Mouse (Mus musculus) embryo, embryonic 9.5 days (tissue): ENCODE results near the gene Gpatch2.

ENCODE experiments used
- DNase-seq: peaks from one replicate; pipeline ENCODE4 v3.0.0-alpha.2; 2017; ENCODE audit errors: extremely low spot score

The Gpatch2 gene

GRCm38 (mm10) chr1:187244734-187245133 is 29.4 kb downstream of the Gpatch2 start:
- no peak for DNase-seq

- no peak for DNase-seq
Observed at GRCm38 (mm10) chr1:187250741-187251262, 35.5 kb downstream of the Gpatch2 start.

- DNase-seq = no peak
Observed at GRCm38 (mm10) chr1:187258756-187259155, 43.4 kb downstream of the Gpatch2 start.

- DNase-seq = no peak
Observed at GRCm38 (mm10) chr1:187267601-187268000, 52.3 kb downstream of the Gpatch2 start.

GRCm38 (mm10) chr1:187270318-187271247 is 55.3 kb downstream of the Gpatch2 start:
- no peak for DNase-seq

- peak; percentile 18 for DNase-seq
Observed at GRCm38 (mm10) chr1:187277324-187277723, 62.0 kb downstream of the Gpatch2 start.

- no peak for DNase-seq
Observed at GRCm38 (mm10) chr1:187278472-187278871, 63.2 kb downstream of the Gpatch2 start.

GRCm38 (mm10) chr1:187279776-187280175 is 64.5 kb downstream of the Gpatch2 start:
- no peak for DNase-seq

GRCm38 (mm10) chr1:187282321-187282720 is 67.0 kb downstream of the Gpatch2 start:
- DNase-seq = no peak

GRCm38 (mm10) chr1:187282804-187283203 is 67.5 kb downstream of the Gpatch2 start:
- DNase-seq = no peak

- no peak for DNase-seq
Observed at GRCm38 (mm10) chr1:187285735-187286134, 70.4 kb downstream of the Gpatch2 start.

- DNase-seq = no peak
Observed at GRCm38 (mm10) chr1:187286411-187286810, 71.1 kb downstream of the Gpatch2 start.

- DNase-seq = no peak
Observed at GRCm38 (mm10) chr1:187286924-187287323, 71.6 kb downstream of the Gpatch2 start.

GRCm38 (mm10) chr1:187290186-187290585 is 74.9 kb downstream of the Gpatch2 start:
- no peak for DNase-seq

GRCm38 (mm10) chr1:187291480-187292394 is 76.4 kb downstream of the Gpatch2 start:
- no peak for DNase-seq

- DNase-seq = no peak
Observed at GRCm38 (mm10) chr1:187292395-187292749, 77.1 kb downstream of the Gpatch2 start.

- no peak for DNase-seq
Observed at GRCm38 (mm10) chr1:187293233-187293632, 77.9 kb downstream of the Gpatch2 start.

GRCm38 (mm10) chr1:187294522-187294921 is 79.2 kb downstream of the Gpatch2 start:
- DNase-seq = no peak

GRCm38 (mm10) chr1:187295038-187295559 is 79.8 kb downstream of the Gpatch2 start:
- no peak for DNase-seq

GRCm38 (mm10) chr1:187295711-187296110 is 80.4 kb downstream of the Gpatch2 start:
- no peak for DNase-seq

- no peak for DNase-seq
Observed at GRCm38 (mm10) chr1:187299236-187299635, 83.9 kb downstream of the Gpatch2 start.

- DNase-seq = no peak
Observed at GRCm38 (mm10) chr1:187300626-187301025, 85.3 kb downstream of the Gpatch2 start.
